Mouse (Mus musculus): ENCODE data around the gene D430041D05Rik. TPM values are rescaled to one million over a fixed set of nuclear protein-coding genes. Genes with fewer than 3 reads are reported as not detected.

D430041D05Rik gene
- polyA plus RNA-seq, 1 experiment from 2014 or later = 0.66 TPM

GRCm38 (mm10) chr2:104207948-104208347, 202.9 kb downstream of the D430041D05Rik start:
- Histone ChIP-seq H3K4me3 (replicated peaks) (no peak overlapping the region), H3K27me3 (no peaks in the 10 kb centered on the region), H3K27ac (no peak overlapping the region), H3K36me3 (no peaks in the 10 kb centered on the region), H3K4me2 (no peak overlapping the region), H3K9ac (no peak overlapping the region), H3K4me1 (peaks cover 12% of the 10 kb centered on the region), H3K9me3 (replicated peaks) (no peaks in the 10 kb centered on the region)
- WGBS = 28% methylated on average over 10 of the region's 10 CpGs
- ATAC-seq (replicated peaks; ENCODE audit: low FRiP score) = peak; percentile 43; the same call in 1 of the 2 replicates

DNA sequence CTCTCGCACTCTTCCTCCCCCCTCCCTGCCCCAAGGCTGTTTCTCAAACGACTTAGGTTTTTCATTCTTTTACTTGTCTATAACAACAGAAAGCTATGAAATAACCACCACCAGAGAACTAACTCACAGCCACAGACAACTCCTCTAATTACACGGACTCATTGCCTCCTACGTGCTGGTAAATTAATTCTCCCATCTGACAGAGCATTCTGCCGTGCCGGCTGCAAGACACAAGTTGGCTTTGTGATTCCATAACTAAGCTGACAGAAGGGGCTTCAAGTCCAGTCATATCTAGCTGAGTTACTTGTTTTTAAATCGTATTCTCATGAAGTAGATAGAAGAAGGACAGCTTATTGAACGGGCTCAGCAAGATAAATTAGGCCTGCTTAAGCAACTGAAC, 205.2 kb downstream of the D430041D05Rik start:
- H3K36me3 ChIP-seq = no peaks in the 10 kb centered on the region
- no peaks in the 10 kb centered on the region for H3K27me3 ChIP-seq
- H3K27ac ChIP-seq = no peak overlapping the region
- ATAC-seq (replicated peaks; ENCODE audit: low FRiP score) = no peak
- H3K4me3 ChIP-seq (replicated peaks) = no peak overlapping the region
- H3K4me2 ChIP-seq = no peak overlapping the region
- no peaks in the 10 kb centered on the region for H3K9me3 ChIP-seq (replicated peaks)
- 32% methylated on average over 8 of the region's 8 CpGs for WGBS
- no peak overlapping the region for H3K9ac ChIP-seq
- peaks cover 17% of the 10 kb centered on the region for H3K4me1 ChIP-seq

DNA sequence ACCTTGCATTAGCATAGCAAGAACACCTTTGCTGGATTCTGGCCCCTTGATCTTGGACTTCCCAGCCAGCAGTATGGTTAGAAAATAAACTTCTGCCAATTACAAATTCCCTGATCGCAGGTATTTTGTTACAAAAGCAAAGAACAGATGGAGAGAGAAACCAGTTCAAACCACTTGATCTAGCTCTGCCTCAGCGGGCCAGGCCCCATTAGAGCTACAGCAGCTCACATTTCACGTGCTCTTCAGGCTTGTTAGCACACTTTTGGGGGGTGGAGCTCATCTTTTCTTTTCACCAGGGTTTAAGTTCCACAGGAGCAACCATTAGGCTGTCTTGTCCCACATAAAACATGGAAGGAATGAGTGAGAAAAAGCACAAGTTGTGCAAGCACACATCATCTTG, 210.6 kb downstream of the D430041D05Rik start:
- Histone ChIP-seq H3K27me3 (no peaks in the 10 kb centered on the region), H3K4me1 (peaks cover 12% of the 10 kb centered on the region), H3K4me3 (replicated peaks) (no peak overlapping the region), H3K9ac (no peak overlapping the region), H3K27ac (peak overlapping the region; percentile 51; the same call in 1 of the 2 replicates), H3K36me3 (no peaks in the 10 kb centered on the region), H3K4me2 (no peak overlapping the region), H3K9me3 (replicated peaks) (no peaks in the 10 kb centered on the region)
- 17% methylated on average over 3 of the region's 3 CpGs for WGBS
- ATAC-seq (replicated peaks; ENCODE audit: low FRiP score) = no peak

GRCm38 (mm10) chr2:104198186-104198585, 212.6 kb downstream of the D430041D05Rik start:
- Histone ChIP-seq H3K9me3 (replicated peaks) (no peaks in the 10 kb centered on the region), H3K36me3 (no peaks in the 10 kb centered on the region), H3K9ac (no peak overlapping the region), H3K4me1 (peaks cover 12% of the 10 kb centered on the region), H3K27ac (no peak overlapping the region), H3K27me3 (no peaks in the 10 kb centered on the region), H3K4me2 (no peak overlapping the region), H3K4me3 (replicated peaks) (no peak overlapping the region)
- 46% methylated on average over 6 of the region's 6 CpGs for WGBS
- ATAC-seq (replicated peaks; ENCODE audit: low FRiP score) = no peak

- Histone ChIP-seq H3K4me3 (replicated peaks) (no peak overlapping the region), H3K27me3 (no peaks in the 10 kb centered on the region), H3K4me2 (no peak overlapping the region), H3K4me1 (peaks cover 12% of the 10 kb centered on the region), H3K9me3 (replicated peaks) (no peaks in the 10 kb centered on the region), H3K36me3 (no peaks in the 10 kb centered on the region), H3K9ac (no peak overlapping the region), H3K27ac (no peak overlapping the region)
- no peak for ATAC-seq (replicated peaks; ENCODE audit: low FRiP score)
- 37% methylated on average over 3 of the region's 3 CpGs for WGBS
Measured at GRCm38 (mm10) chr2:104197281-104197680, 213.5 kb downstream of the D430041D05Rik start.

DNA sequence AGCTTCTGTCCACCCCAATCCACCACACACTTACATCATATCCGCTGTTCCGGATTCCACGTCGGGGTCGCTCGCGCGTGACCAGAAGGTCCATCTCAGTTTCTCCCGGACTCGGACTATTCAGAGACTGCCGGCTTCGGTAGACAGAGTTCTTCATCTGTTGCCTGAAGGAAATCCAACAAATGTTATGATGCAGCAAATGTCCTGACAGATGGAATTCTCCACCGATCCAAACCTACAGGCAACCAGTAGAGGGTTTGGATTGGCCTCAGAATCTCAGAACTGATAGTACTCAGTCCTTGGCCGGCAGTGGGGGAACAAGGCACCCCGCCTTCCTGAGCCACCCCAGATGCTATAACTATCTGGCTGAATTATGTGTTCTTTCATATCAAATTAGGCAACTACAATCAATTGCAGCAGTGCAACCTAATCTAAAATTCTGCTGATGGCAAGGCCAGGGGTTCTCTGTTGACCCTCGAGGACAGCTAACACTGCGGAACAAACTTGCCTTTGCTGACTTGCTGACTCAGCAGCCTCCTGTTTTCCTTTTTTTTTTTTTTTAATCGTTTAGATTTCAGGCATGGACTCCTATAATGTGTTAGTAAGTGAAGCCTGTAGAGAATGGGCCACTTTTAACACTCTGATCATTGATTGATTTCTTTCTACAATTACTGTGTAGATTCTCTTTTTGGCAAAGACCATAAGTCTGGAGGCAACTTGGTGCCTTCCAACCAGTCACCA, 218.2 kb downstream of the D430041D05Rik start:
- H3K4me3 ChIP-seq (replicated peaks) = no peak overlapping the region
- no peak for ATAC-seq (replicated peaks; ENCODE audit: low FRiP score)
- no peaks in the 10 kb centered on the region for H3K9me3 ChIP-seq (replicated peaks)
- H3K27me3 ChIP-seq = no peaks in the 10 kb centered on the region
- H3K4me1 ChIP-seq = no peaks in the 10 kb centered on the region
- H3K4me2 ChIP-seq = no peak overlapping the region
- H3K36me3 ChIP-seq = no peaks in the 10 kb centered on the region
- WGBS = 86% methylated on average over 18 of the region's 18 CpGs
- no peak overlapping the region for H3K27ac ChIP-seq
- no peak overlapping the region for H3K9ac ChIP-seq

- Histone ChIP-seq H3K9ac (no peak overlapping the region), H3K4me1 (no peaks in the 10 kb centered on the region), H3K4me3 (replicated peaks) (no peak overlapping the region), H3K9me3 (replicated peaks) (no peaks in the 10 kb centered on the region), H3K4me2 (no peak overlapping the region), H3K27me3 (no peaks in the 10 kb centered on the region), H3K27ac (no peak overlapping the region), H3K36me3 (no peaks in the 10 kb centered on the region)
- 67% methylated on average over 2 of the region's 2 CpGs for WGBS
- no peak for ATAC-seq (replicated peaks; ENCODE audit: low FRiP score)
Measured at GRCm38 (mm10) chr2:104191723-104192122, 219.1 kb downstream of the D430041D05Rik start.

DNA sequence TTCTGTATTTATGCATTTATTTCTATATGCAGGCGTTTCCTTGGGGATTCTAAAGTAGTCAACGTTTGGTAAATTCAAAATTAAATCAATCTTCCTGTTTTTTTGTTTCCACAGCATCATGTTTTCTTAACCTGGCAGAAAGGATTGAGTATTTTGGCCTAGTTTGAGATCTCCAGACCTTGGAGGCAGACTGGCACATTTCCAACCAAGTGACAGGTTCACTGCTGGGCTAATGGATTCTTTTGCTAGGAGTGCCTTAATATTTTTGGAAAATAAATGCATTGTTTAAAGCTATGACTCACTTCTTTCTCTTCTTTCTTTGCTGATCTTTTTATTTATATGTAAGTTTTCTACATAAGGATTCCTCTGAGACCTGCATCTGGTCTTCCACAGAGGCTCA, 222.0 kb downstream of the D430041D05Rik start:
- H3K27ac ChIP-seq = no peak overlapping the region
- WGBS = 65% methylated on average over 2 of the region's 2 CpGs
- no peaks in the 10 kb centered on the region for H3K27me3 ChIP-seq
- H3K36me3 ChIP-seq = no peaks in the 10 kb centered on the region
- no peak overlapping the region for H3K9ac ChIP-seq
- H3K4me2 ChIP-seq = no peak overlapping the region
- H3K4me3 ChIP-seq (replicated peaks) = no peak overlapping the region
- ATAC-seq (replicated peaks; ENCODE audit: low FRiP score) = no peak
- H3K9me3 ChIP-seq (replicated peaks) = no peaks in the 10 kb centered on the region
- H3K4me1 ChIP-seq = no peaks in the 10 kb centered on the region

- no peak for ATAC-seq (replicated peaks; ENCODE audit: low FRiP score)
- H3K36me3 ChIP-seq = no peaks in the 10 kb centered on the region
- no peaks in the 10 kb centered on the region for H3K9me3 ChIP-seq (replicated peaks)
- no peaks in the 10 kb centered on the region for H3K4me1 ChIP-seq
- no peak overlapping the region for H3K9ac ChIP-seq
- WGBS = 39% methylated on average over 3 of the region's 3 CpGs
- no peak overlapping the region for H3K27ac ChIP-seq
- no peak overlapping the region for H3K4me3 ChIP-seq (replicated peaks)
- no peaks in the 10 kb centered on the region for H3K27me3 ChIP-seq
- H3K4me2 ChIP-seq = no peak overlapping the region
Measured at GRCm38 (mm10) chr2:104187073-104187472, 223.7 kb downstream of the D430041D05Rik start.

DNA sequence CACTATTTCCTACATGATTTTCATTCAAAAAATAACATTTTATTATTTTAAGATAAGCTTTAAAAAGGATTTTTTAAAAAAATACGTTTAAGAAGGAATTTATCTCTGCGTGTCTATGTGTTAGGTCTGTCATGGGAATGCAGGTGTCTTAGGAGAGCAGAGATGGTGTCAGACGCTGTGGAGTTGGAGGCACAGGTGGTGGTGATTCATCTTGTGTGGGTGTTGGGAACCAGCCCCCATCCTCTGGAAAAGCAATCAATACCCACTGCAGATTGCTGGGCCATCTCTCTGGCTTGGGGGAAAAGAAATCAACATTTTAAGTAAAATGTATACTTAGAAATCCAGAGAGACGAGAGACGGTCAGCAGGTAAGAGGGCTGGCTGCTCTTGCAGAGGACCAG, 225.2 kb downstream of the D430041D05Rik start:
- no peak overlapping the region for H3K9ac ChIP-seq
- no peak for ATAC-seq (replicated peaks; ENCODE audit: low FRiP score)
- H3K4me2 ChIP-seq = no peak overlapping the region
- no peaks in the 10 kb centered on the region for H3K4me1 ChIP-seq
- no peak overlapping the region for H3K27ac ChIP-seq
- no peaks in the 10 kb centered on the region for H3K27me3 ChIP-seq
- H3K9me3 ChIP-seq (replicated peaks) = no peaks in the 10 kb centered on the region
- no peaks in the 10 kb centered on the region for H3K36me3 ChIP-seq
- H3K4me3 ChIP-seq (replicated peaks) = no peak overlapping the region
- WGBS = 90% methylated on average over 5 of the region's 5 CpGs

GRCm38 (mm10) chr2:104184296-104184695, 226.5 kb downstream of the D430041D05Rik start:
- H3K4me3 ChIP-seq (replicated peaks) = no peak overlapping the region
- 50% methylated on average over 4 of the region's 4 CpGs for WGBS
- no peak overlapping the region for H3K27ac ChIP-seq
- no peak overlapping the region for H3K4me2 ChIP-seq
- H3K9me3 ChIP-seq (replicated peaks) = no peaks in the 10 kb centered on the region
- no peak for ATAC-seq (replicated peaks; ENCODE audit: low FRiP score)
- H3K27me3 ChIP-seq = no peaks in the 10 kb centered on the region
- H3K4me1 ChIP-seq = no peaks in the 10 kb centered on the region
- H3K9ac ChIP-seq = no peak overlapping the region
- no peaks in the 10 kb centered on the region for H3K36me3 ChIP-seq

GRCm38 (mm10) chr2:104183246-104183845, 227.5 kb downstream of the D430041D05Rik start:
- Histone ChIP-seq H3K27me3 (no peaks in the 10 kb centered on the region), H3K4me1 (no peaks in the 10 kb centered on the region), H3K9ac (no peak overlapping the region), H3K4me3 (replicated peaks) (no peak overlapping the region), H3K9me3 (replicated peaks) (no peaks in the 10 kb centered on the region), H3K27ac (no peak overlapping the region), H3K4me2 (no peak overlapping the region), H3K36me3 (no peaks in the 10 kb centered on the region)
- ATAC-seq (replicated peaks; ENCODE audit: low FRiP score) = no peak
- 75% methylated on average over 5 of the region's 5 CpGs for WGBS

Data from kidney, embryonic 15.5 days (tissue).